Mouse (Mus musculus) hindbrain, embryonic 14.5 days (tissue): ENCODE measurements at regions not wholly inside any gene's neighbourhood (a gene's known extent, or its start where the extent isn't known, plus 50 kb on each side); places are given as distances from the start of the nearest gene placed in this dataset.

ENCODE experiments used
- ATAC-seq: fragments of 200-750 bp; cut with Nextera tagmentation; 2 replicates; pipeline ENCODE4 v1.8.0; 2017; ENCODE audit warnings: moderate number of reproducible peaks, mild to moderate bottlenecking, moderate TSS enrichment, moderate library complexity; ENCODE audit not compliant: low FRiP score
- DNase-seq: peaks from one replicate; pipeline ENCODE4 v3.0.0-alpha.2; 2015; ENCODE audit warnings: low spot score
- H3K27ac ChIP-seq: fragments of 300-500 bp; sonication (generic); 2 replicates; pipeline ENCODE4 v1.5.1; 2014; ENCODE audit warnings: mild to moderate bottlenecking, moderate library complexity
- H3K27me3 ChIP-seq: fragments of 300-500 bp; sonication (generic); 2 replicates; pipeline ENCODE4 v1.6.1; 2014; ENCODE audit warnings: mild to moderate bottlenecking, low read length, mixed read lengths; ENCODE audit not compliant: control insufficient read depth, insufficient read depth
- H3K36me3 ChIP-seq: fragments of 300-500 bp; sonication (generic); replicated peaks from 2 replicates; pipeline ENCODE4 v1.6.1; 2014; ENCODE audit not compliant: control insufficient read depth, insufficient read depth
- H3K4me1 ChIP-seq: fragments of 300-500 bp; sonication (generic); replicated peaks from 2 replicates; pipeline ENCODE4 v1.6.1; 2014; ENCODE audit warnings: antibody characterized with exemption, low read length, mixed read lengths; ENCODE audit not compliant: control insufficient read depth, insufficient read depth
- H3K4me2 ChIP-seq: fragments of 300-500 bp; sonication (generic); replicated peaks from 2 replicates; pipeline ENCODE4 v1.6.1; 2014; ENCODE audit warnings: mild to moderate bottlenecking, moderate library complexity
- H3K4me3 ChIP-seq: fragments of 300-500 bp; sonication (generic); replicated peaks from 2 replicates; pipeline ENCODE4 v1.5.1; 2014; ENCODE audit warnings: mild to moderate bottlenecking, low read length
- H3K9ac ChIP-seq: fragments of 300-500 bp; sonication (generic); 2 replicates; pipeline ENCODE4 v1.6.1; 2014
- H3K9me3 ChIP-seq: fragments of 300-500 bp; sonication (generic); 2 replicates; pipeline ENCODE4 v1.6.1; 2016; ENCODE audit warnings: low read length; ENCODE audit not compliant: control insufficient read depth
- WGBS: fragments of 180-500 bp; shearing (Covaris S2); extraction: QIAGEN DNeasy Blood & Tissue Kit; methylation state at CpG from one replicate; pipeline ENCODE4 v1.1.7; 2014; 5-methylcytosine and 5-hydroxymethylcytosine counted together

DNA sequence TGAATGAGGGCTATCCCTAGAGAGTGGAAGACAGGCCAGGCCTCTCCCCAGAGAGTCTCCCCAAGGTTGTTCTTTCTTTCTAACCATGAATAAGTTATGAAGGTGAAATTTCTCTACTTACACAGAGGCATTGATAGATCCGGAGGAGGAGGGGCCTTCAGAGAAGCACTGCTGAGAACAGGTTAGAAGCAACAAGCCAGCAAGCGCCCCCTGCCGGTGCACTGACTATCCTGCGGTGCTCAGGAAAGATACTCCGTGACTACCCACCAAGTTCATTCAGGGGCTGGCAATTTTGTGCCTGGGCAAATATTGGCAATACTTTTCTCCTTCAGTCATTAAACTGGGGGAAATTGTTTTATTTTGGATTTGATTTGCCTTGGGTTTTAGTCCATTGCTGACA, 122.5 kb upstream of the Tank start:
- no peak overlapping the region for H3K9ac ChIP-seq
- 24% methylated on average over 5 of the region's 5 CpGs for WGBS
- H3K4me3 ChIP-seq: no peak overlapping the region
- H3K9me3 ChIP-seq: no peaks in the 10 kb centered on the region
- H3K4me1 ChIP-seq: no peaks in the 10 kb centered on the region
- no peak overlapping the region for H3K4me2 ChIP-seq
- no peaks in the 10 kb centered on the region for H3K36me3 ChIP-seq
- H3K27ac ChIP-seq: no peak overlapping the region
- ATAC-seq (no peak), DNase-seq (peak; percentile 60)
- no peaks in the 10 kb centered on the region for H3K27me3 ChIP-seq

DNA sequence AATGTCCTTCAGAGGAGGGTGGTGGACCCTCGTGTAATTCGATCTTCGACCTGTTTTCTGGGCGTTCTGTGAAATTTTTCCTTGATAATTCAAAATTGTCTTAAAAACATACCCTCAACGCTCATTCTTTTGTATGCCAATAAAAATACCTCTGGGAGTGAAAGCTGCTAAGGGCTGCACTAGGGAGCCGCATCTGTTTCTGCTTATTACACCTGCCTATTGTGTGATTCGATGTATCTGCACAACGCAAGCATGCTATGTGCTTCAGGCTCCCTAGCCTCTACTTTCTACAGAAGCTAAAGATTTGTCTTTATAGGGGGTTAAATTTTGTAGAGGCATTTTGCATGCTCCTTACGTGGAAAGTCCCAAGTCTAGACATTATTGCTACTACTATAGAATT, 123.7 kb upstream of the Tank start:
- DNase-seq (no peak), ATAC-seq (peak; percentile 49; the same call in 1 of the 2 replicates)
- Histone ChIP-seq H3K4me1 (no peaks in the 10 kb centered on the region), H3K4me2 (peak overlapping the region; percentile 46), H3K27ac (no peak overlapping the region), H3K27me3 (no peaks in the 10 kb centered on the region), H3K9ac (no peak overlapping the region), H3K4me3 (no peak overlapping the region), H3K9me3 (no peaks in the 10 kb centered on the region), H3K36me3 (no peaks in the 10 kb centered on the region)
- 27% methylated on average over 9 of the region's 9 CpGs for WGBS

DNA sequence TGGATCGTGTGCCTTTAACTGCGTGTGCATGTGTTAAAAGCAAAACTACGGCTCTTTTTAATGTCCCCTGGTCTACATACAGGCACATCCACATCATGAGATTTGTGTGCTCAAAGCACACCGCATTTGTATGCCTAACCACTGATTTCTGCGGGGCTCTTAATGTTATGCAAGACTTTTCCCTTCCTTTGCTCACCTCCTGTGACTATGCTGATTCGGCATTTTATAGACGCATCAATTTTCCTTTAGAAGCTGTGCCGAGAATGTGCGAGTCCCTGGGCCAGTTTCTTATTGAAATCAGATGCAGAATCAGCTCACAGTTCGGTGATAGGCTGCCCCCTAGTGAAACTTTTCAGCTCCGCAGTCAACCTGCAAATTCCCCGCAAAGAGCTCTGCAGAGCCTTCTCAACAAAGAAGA, 124.1 kb upstream of the Tank start:
- Histone ChIP-seq H3K27ac (peak overlapping the region; percentile 23), H3K27me3 (no peaks in the 10 kb centered on the region), H3K9me3 (no peaks in the 10 kb centered on the region), H3K36me3 (no peaks in the 10 kb centered on the region), H3K4me1 (no peaks in the 10 kb centered on the region), H3K4me3 (peak overlapping the region; percentile 17), H3K9ac (peak overlapping the region; percentile 22; the same call in 1 of the 2 replicates), H3K4me2 (peak overlapping the region; percentile 46)
- DNase-seq (peak; percentile 97), ATAC-seq (peak; percentile 82)
- WGBS: 4% methylated on average over 12 of the region's 12 CpGs

DNA sequence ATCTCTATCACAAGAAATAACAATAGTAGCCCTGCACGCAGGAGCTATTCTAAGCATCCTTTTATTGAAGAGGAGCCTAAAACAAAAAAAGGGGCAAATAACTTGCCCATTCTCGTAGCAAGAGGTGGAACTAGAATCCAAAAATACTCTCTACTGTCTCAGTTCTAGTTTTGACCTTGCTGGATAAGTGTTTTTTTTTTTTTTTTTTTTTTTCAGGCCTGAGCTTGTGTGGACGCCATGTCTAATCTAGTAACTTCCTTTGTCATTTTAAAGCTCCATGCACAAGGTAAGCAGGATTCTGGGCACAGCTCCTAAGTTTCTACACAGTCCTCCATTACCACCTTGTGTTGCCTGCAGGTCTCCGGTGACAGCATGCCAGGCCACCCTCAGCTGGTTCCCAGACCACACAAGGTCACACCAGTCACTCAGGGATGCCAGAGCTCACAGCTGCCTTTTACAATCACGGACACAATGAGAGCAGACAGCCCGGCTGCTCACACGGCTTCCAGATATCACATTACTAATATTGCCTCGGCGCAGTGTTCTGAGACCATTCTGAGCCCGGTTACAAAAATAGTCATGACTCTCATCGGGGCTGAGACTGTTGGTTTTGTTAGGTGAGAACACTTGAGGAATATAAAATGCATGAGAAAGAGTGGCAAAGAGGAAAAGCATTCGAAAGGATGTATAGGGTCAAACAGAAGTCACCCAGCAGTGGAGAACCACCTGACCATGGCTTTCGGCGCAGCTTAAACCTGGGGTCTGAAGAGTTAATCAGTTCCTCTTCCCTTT, 124.7 kb upstream of the Tank start:
- no peaks in the 10 kb centered on the region for H3K4me1 ChIP-seq
- peak overlapping the region; percentile 23 for H3K27ac ChIP-seq
- H3K9ac ChIP-seq: peak overlapping the region; percentile 22; the same call in 1 of the 2 replicates

DNA sequence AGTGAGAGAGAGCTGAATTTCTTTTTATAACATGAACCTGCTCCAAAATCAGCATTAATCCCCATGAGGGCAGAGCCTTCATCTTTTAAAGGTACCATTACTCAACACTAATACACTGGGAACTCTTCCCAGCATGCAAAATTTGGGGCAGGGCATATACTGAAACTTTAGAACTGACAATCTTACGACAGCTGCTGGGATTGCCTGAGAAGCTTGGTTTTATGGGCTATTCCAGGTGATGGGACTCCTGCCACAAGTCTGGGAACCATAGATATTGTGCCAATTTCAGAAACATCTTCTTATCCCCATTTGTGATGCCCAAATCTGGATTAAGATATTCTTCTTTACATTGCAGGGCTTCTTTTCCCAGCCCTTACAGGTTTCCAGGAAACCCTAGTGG, 125.8 kb upstream of the Tank start:
- Histone ChIP-seq H3K27ac (no peak overlapping the region), H3K9ac (no peak overlapping the region), H3K27me3 (no peaks in the 10 kb centered on the region), H3K9me3 (no peaks in the 10 kb centered on the region), H3K36me3 (no peaks in the 10 kb centered on the region), H3K4me2 (no peak overlapping the region), H3K4me3 (no peak overlapping the region), H3K4me1 (no peaks in the 10 kb centered on the region)
- ATAC-seq (no peak), DNase-seq (no peak)
- 88% methylated on average over 1 of the region's 1 CpGs for WGBS

More for the DNA sequence above, 124.7 kb upstream of the Tank start:
- DNase-seq: no peak
- H3K4me3 ChIP-seq: peak overlapping the region; percentile 17
- peak overlapping the region; percentile 46 for H3K4me2 ChIP-seq
- ATAC-seq: peak; percentile 32; the same call in 1 of the 2 replicates
- no peaks in the 10 kb centered on the region for H3K9me3 ChIP-seq
- H3K36me3 ChIP-seq: no peaks in the 10 kb centered on the region
- WGBS: 43% methylated on average over 14 of the region's 14 CpGs
- no peaks in the 10 kb centered on the region for H3K27me3 ChIP-seq

DNA sequence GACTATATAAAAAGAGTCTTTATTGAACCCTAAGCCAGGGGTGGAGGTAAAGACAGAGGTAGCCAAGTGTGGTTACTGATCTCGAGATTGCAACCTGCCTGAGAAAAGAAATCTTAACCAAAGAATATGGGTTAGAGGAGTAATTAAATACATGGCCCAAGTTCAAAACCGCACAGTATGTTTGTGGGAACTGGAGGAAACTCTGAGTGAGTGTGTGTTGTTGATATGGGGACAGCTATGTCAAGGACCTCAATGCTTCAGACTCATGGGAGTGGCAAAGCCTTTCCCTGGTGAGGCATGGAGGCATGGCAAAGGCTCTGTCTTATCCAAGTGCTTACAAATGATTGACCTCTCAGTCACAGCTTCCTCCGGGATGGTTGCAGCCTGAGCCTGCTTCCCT, 127.7 kb upstream of the Tank start:
- no peak overlapping the region for H3K9ac ChIP-seq
- no peaks in the 10 kb centered on the region for H3K36me3 ChIP-seq
- 85% methylated on average over 3 of the region's 3 CpGs for WGBS
- no peak overlapping the region for H3K4me3 ChIP-seq
- no peaks in the 10 kb centered on the region for H3K4me1 ChIP-seq
- no peak overlapping the region for H3K4me2 ChIP-seq
- no peak overlapping the region for H3K27ac ChIP-seq
- ATAC-seq: no peak
- H3K9me3 ChIP-seq: no peaks in the 10 kb centered on the region
- no peaks in the 10 kb centered on the region for H3K27me3 ChIP-seq
- DNase-seq: no peak

DNA sequence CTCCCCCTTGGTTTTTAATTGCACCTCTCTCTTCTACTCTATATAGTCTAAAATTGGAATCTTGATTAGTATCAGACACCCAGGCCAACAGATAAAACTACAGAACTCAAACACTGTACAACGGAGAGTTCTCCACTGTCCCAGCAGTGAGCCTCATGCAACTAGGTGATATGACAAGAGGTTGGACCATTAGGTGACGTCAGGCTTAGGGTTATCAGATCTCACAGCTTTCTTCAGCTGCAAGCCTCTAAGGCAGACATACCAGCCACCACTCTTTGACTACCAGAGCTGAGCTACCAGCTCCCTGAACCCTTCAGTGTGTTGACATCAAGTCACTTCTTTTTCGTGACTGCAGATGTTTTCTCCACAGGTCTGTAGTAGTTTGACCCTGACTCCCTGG, 141.8 kb upstream of the Tank start:
- Histone ChIP-seq H3K4me2 (no peak overlapping the region), H3K9me3 (no peaks in the 10 kb centered on the region), H3K27me3 (no peaks in the 10 kb centered on the region), H3K9ac (no peak overlapping the region), H3K27ac (no peak overlapping the region), H3K4me3 (no peak overlapping the region), H3K4me1 (no peaks in the 10 kb centered on the region), H3K36me3 (no peaks in the 10 kb centered on the region)
- WGBS: 93% methylated on average over 3 of the region's 3 CpGs
- DNase-seq (no peak), ATAC-seq (no peak)

DNA sequence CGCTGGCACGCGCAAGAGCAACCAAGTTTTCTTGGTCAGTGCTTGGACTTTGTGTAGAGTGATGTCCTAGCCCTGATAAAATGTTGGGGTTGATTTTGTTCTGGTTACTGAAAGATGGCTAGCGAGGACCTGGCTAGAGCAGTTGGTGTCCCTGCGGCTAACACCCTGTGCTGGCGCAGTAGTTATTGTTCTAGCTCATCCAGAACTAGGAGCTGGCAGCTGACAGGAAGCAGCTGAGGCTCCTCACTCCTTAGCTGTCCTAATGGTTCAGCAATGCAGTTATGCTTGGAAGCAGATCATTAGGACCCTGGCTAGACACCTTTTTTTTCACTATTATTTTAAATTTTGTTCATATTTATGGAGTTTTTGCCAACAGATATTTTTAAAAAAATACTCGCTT, 170.5 kb upstream of the Tank start:
- DNase-seq: no peak
- H3K27me3 ChIP-seq: no peaks in the 10 kb centered on the region
- H3K27ac ChIP-seq: no peak overlapping the region
- WGBS: 95% methylated on average over 7 of the region's 7 CpGs
- H3K4me3 ChIP-seq: no peak overlapping the region
- H3K9ac ChIP-seq: no peak overlapping the region
- H3K36me3 ChIP-seq: no peaks in the 10 kb centered on the region
- no peak overlapping the region for H3K4me2 ChIP-seq
- no peak for ATAC-seq
- no peaks in the 10 kb centered on the region for H3K9me3 ChIP-seq
- H3K4me1 ChIP-seq: peaks cover 4% of the 10 kb centered on the region; the same call in 1 of the 2 replicates

DNA sequence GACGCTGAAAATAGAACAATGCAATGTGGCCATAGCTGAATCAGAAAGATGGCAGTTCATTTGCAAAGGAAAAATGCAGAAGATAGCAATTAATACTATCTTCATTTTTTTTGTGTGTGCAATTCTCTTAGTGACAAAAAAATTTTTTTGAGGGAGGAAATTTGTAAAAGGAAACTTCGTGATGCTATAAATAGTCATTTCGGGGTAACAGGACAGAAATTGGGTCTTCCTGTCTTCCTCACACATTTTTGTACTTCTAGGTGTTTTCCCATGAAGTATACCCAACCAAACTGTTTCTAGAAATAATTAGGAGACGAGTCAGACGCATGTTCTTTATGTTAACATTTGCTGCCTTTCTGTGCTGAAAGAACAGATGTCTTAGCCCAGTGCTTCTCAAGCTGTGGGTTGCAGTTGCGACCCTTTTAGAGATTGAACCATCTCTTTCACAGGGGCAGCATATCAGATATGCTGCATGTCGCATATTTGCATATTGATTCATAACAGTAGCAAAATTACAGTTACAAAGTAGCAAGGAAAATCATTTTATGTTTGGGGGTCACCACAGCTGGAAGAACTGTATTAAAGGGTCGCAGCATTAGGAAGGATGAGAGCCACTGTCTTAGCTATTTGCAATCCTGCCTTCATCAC, 172.2 kb upstream of the Tank start:
- H3K9me3 ChIP-seq: no peaks in the 10 kb centered on the region
- H3K4me3 ChIP-seq: no peak overlapping the region
- peaks cover 9% of the 10 kb centered on the region for H3K4me1 ChIP-seq
- no peak overlapping the region for H3K27ac ChIP-seq
- DNase-seq: no peak
- no peak overlapping the region for H3K9ac ChIP-seq
- ATAC-seq: no peak
- no peak overlapping the region for H3K4me2 ChIP-seq
- H3K36me3 ChIP-seq: no peaks in the 10 kb centered on the region
- H3K27me3 ChIP-seq: no peaks in the 10 kb centered on the region
- WGBS: 88% methylated on average over 8 of the region's 8 CpGs
